Mouse (Mus musculus) limb, embryonic 10.5 days (tissue): ENCODE data around the gene Ube2q2. TPM values are rescaled to one million over a fixed set of nuclear protein-coding genes. Genes with fewer than 3 reads are reported as not detected.
"Not testable (repeated sequence)": the region's sequence is repeated elsewhere in the genome, so short reads cannot be mapped to it uniquely, and the experiment has no call there.

Experiments
- DNase-seq: peaks from one replicate; pipeline ENCODE4 v3.0.0-alpha.2; 2017; ENCODE audit warnings: low spot score
- H3K27ac ChIP-seq: fragments of 300-500 bp; sonication (generic); 2 replicates; pipeline ENCODE4 v1.5.1; 2016; ENCODE audit warnings: mild to moderate bottlenecking
- H3K27me3 ChIP-seq: fragments of 300-500 bp; sonication (generic); 2 replicates; pipeline ENCODE4 v1.6.1; 2016; ENCODE audit warnings: low read depth, mild to moderate bottlenecking; ENCODE audit not compliant: poor library complexity, severe bottlenecking
- H3K36me3 ChIP-seq: fragments of 300-500 bp; sonication (generic); 2 replicates; pipeline ENCODE4 v1.6.1; 2016; ENCODE audit warnings: mild to moderate bottlenecking, moderate library complexity
- H3K4me1 ChIP-seq: fragments of 300-500 bp; sonication (generic); 2 replicates; pipeline ENCODE4 v1.6.1; 2016
- H3K4me3 ChIP-seq: fragments of 300-500 bp; sonication (generic); 2 replicates; pipeline ENCODE4 v1.5.1; 2016; ENCODE audit warnings: mild to moderate bottlenecking, moderate library complexity
- H3K9me3 ChIP-seq: fragments of 300-500 bp; sonication (generic); replicated peaks from 2 replicates; pipeline ENCODE4 v1.6.1; 2016; ENCODE audit warnings: mild to moderate bottlenecking
- WGBS: fragments of 180-500 bp; shearing (Covaris S2); methylation state at CpG from one replicate; pipeline ENCODE4 v1.1.7; 2016; 5-methylcytosine and 5-hydroxymethylcytosine counted together
- polyA plus RNA-seq: library from polyadenylated mRNA; unstranded; fragments of >200 nt; fragmentation: Nextera tagmentation; extraction: Ambion mirVana; gene quantifications from 2 replicates; pipeline ENCODE4 v1.2.1, GENCODE M21; 2016

Ube2q2 gene
- polyA plus RNA-seq, 1 experiment from 2014 or later: 33.9 TPM

- H3K27me3 ChIP-seq: no peaks in the 10 kb centered on the region
- no peaks in the 10 kb centered on the region for H3K36me3 ChIP-seq
- no peaks in the 10 kb centered on the region for H3K9me3 ChIP-seq
- no peaks in the 10 kb centered on the region for H3K4me1 ChIP-seq
- WGBS: 86% methylated on average over 6 of the region's 6 CpGs
- H3K4me3 ChIP-seq: no peak overlapping the region
- DNase-seq: no peak
- H3K27ac ChIP-seq: no peak overlapping the region
Observed at GRCm38 (mm10) chr9:55250595-55251247, 102.1 kb downstream of the Ube2q2 start.

- H3K36me3 ChIP-seq, H3K4me3 ChIP-seq, H3K9me3 ChIP-seq, H3K4me1 ChIP-seq, DNase-seq, H3K27me3 ChIP-seq, H3K27ac ChIP-seq: not testable (repeated sequence)
- 59% methylated on average over 2 of the region's 2 CpGs for WGBS
Observed at GRCm38 (mm10) chr9:55252097-55252496, 103.4 kb downstream of the Ube2q2 start.

GRCm38 (mm10) chr9:55253849-55254248, 105.2 kb downstream of the Ube2q2 start:
- Histone ChIP-seq H3K9me3 (no peaks in the 10 kb centered on the region), H3K36me3 (no peaks in the 10 kb centered on the region), H3K27ac (no peak overlapping the region), H3K27me3 (no peaks in the 10 kb centered on the region), H3K4me3 (no peak overlapping the region), H3K4me1 (no peaks in the 10 kb centered on the region)
- DNase-seq: no peak
- WGBS: 78% methylated on average over 1 of the region's 1 CpGs

- H3K27ac ChIP-seq: no peak overlapping the region
- H3K4me1 ChIP-seq: no peaks in the 10 kb centered on the region
- DNase-seq: no peak
- WGBS: 92% methylated on average over 5 of the region's 5 CpGs
- H3K36me3 ChIP-seq: no peaks in the 10 kb centered on the region
- H3K9me3 ChIP-seq: no peaks in the 10 kb centered on the region
- no peak overlapping the region for H3K4me3 ChIP-seq
- H3K27me3 ChIP-seq: no peaks in the 10 kb centered on the region
Observed at GRCm38 (mm10) chr9:55255056-55255455, 106.4 kb downstream of the Ube2q2 start.

GRCm38 (mm10) chr9:55255604-55256003, 107.0 kb downstream of the Ube2q2 start:
- no peak overlapping the region for H3K27ac ChIP-seq
- H3K27me3 ChIP-seq: no peaks in the 10 kb centered on the region
- 67% methylated on average over 4 of the region's 4 CpGs for WGBS
- no peaks in the 10 kb centered on the region for H3K9me3 ChIP-seq
- H3K36me3 ChIP-seq: no peaks in the 10 kb centered on the region
- H3K4me1 ChIP-seq: no peaks in the 10 kb centered on the region
- no peak overlapping the region for H3K4me3 ChIP-seq
- no peak for DNase-seq

GRCm38 (mm10) chr9:55257105-55257504, 108.5 kb downstream of the Ube2q2 start:
- Histone ChIP-seq H3K4me3 (no peak overlapping the region), H3K9me3 (no peaks in the 10 kb centered on the region), H3K4me1 (no peaks in the 10 kb centered on the region), H3K36me3 (no peaks in the 10 kb centered on the region), H3K27me3 (no peaks in the 10 kb centered on the region), H3K27ac (no peak overlapping the region)
- DNase-seq: no peak
- 92% methylated on average over 2 of the region's 2 CpGs for WGBS

Other genes starting within 250 kb of the Ube2q2 start
- gene Hykk, start 231.6 kb upstream of the Ube2q2 start, polyA plus RNA-seq: 2.9 and 4.8 TPM in 2 replicates
- gene Psma4, start 198.1 kb upstream of the Ube2q2 start, polyA plus RNA-seq: 330 and 337 TPM in 2 replicates
- gene AY074887, start 197.9 kb upstream of the Ube2q2 start, polyA plus RNA-seq: 1.0 and 1.1 TPM in 2 replicates
- gene Chrna5, start 168.0 kb upstream of the Ube2q2 start, polyA plus RNA-seq: 0.23 and 0.45 TPM in 2 replicates
- gene Chrna3, start 122.3 kb upstream of the Ube2q2 start, polyA plus RNA-seq: 0.15 and 0.25 TPM in 2 replicates
- 0.18 and 0.40 TPM in 2 replicates for gene Chrnb4, start 100.1 kb upstream of the Ube2q2 start, polyA plus RNA-seq
- 72.0 and 74.3 TPM in 2 replicates for gene Fbxo22, start 60.1 kb downstream of the Ube2q2 start, polyA plus RNA-seq
- 1.1 and 1.4 TPM in 2 replicates for gene Nrg4, start 178.0 kb downstream of the Ube2q2 start, polyA plus RNA-seq
- 0.23 and 0.49 TPM in 2 replicates for gene Tmem266, start 178.1 kb downstream of the Ube2q2 start, polyA plus RNA-seq